Mouse (Mus musculus) heart, postnatal 4 days (tissue): ENCODE results near the gene Wipi2. TPM values are rescaled to one million over a fixed set of nuclear protein-coding genes. Genes with fewer than 3 reads are reported as not detected.
A peak's percentile ranks its signal among the peaks of the same experiment; 100 is the strongest.

Experiments
- DNase-seq: peaks from one replicate; pipeline ENCODE4 v3.0.0; 2021
- total RNA-seq, 2 experiments: library from RNA; stranded (reverse); gene quantifications; 2 replicates each; pipeline ENCODE4 v1.2.3; 2021

Gene Wipi2
- total RNA-seq, 2 experiments from 2014 or later, result 34.7 to 35.4 TPM

GRCm38 (mm10) chr5:142693738-142694430, 66.4 kb downstream of the Wipi2 start:
- no peak for DNase-seq

- DNase-seq, result peak; percentile 81
These were observed 67.3 kb downstream of the Wipi2 start for GRCm38 (mm10) chr5:142694627-142695340.

GRCm38 (mm10) chr5:142696258-142696657, 68.8 kb downstream of the Wipi2 start:
- no peak for DNase-seq

GRCm38 (mm10) chr5:142696865-142697264, 69.4 kb downstream of the Wipi2 start:
- no peak for DNase-seq

GRCm38 (mm10) chr5:142697742-142698141, 70.2 kb downstream of the Wipi2 start:
- no peak for DNase-seq

GRCm38 (mm10) chr5:142700842-142701589, 73.5 kb downstream of the Wipi2 start:
- DNase-seq, result no peak

DNA sequence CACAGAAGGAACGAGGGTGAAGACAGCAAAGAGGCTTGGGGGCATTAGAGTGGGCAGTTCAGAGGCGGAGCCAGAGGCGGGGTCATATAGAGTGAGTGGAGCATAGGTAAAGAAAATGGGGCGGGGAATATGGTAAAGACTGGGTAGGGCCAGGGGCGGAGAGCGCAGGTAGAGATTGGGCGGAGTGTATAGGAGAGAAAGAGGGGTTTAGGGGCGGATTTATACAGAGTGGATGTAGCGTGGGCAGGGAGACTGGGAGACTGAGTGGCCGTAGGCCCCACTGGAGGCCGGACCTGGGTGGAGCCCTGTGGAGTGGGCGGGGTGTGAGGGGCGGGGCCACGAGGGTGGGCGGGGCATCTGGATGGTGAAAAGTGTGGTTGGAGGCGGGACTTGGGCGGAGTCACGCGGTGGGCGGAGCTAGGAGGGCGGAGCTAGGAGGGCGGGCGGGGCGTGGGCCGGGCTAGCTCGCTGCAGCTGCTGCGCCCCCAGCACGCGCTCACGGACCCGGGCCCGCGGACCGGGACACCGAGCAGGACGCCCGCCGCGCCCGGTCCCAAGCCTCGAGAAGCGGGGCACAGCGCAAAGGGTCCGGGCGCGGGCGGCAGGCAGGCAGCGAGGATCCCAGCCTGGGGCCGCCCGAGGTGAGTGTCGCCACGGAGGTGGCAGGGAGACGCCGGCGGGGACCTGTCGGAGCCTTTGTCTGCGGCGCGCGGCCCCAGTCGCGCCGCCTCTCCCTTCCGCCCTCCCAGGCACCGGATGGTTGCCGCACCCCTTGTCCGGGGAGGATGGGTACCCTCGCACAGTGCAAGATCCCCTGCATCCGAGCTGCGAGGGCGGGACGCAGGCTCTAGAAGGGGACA, 74.4 kb downstream of the Wipi2 start:
- DNase-seq, result peak; percentile 39

- DNase-seq, result no peak
These were observed 75.1 kb downstream of the Wipi2 start for GRCm38 (mm10) chr5:142702511-142703138.

DNA sequence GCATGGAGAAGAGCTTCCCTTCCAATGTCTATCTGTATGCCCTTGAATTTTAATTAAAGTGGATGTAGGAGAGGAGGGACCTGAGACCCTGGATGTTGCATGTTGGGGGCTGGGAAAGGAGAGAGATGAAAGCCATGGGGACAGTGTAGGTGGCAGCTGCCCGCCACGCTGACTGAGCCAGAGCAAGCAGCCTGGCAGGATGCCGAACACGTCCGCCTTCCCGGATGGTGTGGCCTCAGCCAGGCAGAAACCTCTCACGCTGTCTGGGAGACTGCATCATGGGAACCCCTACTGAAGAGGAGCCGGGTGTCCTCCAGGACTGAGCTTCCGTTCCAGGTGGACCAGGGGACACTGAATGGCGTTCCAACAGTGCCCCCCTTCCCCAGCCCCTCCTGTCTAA, 76.1 kb downstream of the Wipi2 start:
- no peak for DNase-seq

GRCm38 (mm10) chr5:142707709-142708108, 80.2 kb downstream of the Wipi2 start:
- DNase-seq, result no peak

DNA sequence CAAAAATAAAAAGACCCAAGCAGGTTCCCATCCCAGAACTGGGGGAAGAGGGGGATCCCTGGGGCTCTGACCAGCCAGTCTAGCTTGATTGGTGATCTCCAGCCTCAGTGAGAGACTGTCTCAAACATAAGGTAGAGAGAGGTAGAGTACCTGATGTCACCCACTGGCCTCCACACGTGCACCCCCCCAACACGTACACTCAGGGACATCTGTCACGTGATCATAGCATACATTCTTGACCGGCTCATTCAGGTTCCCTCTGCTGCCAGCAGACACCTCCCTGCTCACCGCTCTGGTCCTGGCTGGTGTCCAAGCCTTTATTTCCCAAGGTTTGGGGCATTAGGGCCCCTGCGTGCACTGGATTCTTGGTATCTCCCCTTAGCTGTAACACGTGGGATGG, 81.9 kb downstream of the Wipi2 start:
- no peak for DNase-seq

GRCm38 (mm10) chr5:142712373-142712772, 84.9 kb downstream of the Wipi2 start:
- DNase-seq, result no peak

DNA sequence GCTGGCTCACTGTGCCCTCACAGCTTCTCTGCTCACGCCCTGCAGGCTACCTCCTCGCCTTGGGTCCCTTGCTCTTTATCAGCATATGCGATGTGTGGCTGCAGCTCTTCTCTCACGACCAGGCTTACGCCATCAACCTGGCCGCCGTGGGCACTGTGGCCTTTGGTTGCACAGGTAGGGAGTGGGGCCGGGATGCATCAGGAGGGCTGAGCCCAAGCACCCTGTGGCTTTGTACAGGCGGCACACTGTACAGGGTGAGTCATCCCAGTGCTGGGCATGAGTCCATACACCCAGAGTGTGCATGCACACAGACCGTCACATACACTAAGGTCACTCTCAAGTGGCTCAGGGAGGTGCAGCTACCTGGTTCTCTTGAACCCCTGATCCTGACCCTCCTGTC, 86.5 kb downstream of the Wipi2 start:
- no peak for DNase-seq

DNA sequence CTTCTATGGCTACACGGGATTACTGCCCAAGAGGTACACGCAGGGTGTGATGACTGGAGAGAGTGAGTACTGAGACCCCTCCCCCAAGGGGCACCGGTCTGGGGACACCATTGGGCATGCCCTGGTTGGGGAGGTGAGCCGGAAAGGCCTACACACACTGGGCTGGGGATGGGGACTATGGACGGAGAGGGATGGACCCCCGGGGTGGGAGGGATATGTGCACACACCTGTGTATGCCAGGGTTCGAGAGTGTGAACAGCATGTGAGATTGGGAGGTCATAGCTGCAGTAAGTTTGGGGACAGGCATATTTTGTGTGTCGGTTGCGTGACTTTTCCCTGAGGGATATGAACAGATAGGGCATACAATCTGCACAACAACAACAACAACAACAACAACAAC, 87.6 kb downstream of the Wipi2 start:
- no peak for DNase-seq

DNA sequence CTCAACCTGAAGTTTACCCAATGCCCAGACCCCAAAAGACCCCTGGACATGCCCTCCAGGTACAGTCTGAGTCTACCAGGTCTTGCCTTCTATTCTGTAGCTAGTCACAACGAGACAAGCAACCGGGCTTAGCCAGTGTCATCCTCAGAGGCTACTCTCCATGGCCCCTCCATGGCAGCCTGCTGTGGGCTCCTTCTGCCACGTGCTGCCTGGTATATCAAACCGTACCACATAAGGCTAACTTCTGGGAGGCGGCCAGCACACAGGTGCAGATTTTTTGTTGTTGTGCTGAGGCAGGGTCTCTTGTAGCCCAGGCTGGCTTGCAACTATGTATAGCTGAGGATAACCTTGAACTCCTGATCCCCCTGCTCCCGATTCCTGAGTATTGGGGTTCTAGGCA, 88.6 kb downstream of the Wipi2 start:
- DNase-seq, result no peak

DNA sequence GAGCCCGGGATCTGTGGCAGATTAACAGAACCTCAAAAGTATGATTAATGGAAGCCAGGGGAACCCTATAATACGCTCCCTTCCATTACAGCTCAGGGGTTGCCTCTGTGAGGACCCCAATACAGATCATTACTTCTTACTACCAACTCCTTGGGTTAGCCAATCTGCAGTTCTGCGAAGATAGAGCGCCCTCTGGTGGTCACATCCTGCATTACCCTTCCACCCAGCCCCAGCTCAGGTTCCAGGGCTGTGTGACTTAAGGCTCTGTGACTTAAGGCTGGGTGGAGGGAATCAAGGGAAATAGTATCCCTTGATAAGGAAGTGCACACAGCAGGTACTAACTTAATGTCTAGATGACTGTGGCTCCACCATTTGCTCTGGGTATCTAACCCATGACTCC, 90.5 kb downstream of the Wipi2 start:
- peak; percentile 88 for DNase-seq

DNA sequence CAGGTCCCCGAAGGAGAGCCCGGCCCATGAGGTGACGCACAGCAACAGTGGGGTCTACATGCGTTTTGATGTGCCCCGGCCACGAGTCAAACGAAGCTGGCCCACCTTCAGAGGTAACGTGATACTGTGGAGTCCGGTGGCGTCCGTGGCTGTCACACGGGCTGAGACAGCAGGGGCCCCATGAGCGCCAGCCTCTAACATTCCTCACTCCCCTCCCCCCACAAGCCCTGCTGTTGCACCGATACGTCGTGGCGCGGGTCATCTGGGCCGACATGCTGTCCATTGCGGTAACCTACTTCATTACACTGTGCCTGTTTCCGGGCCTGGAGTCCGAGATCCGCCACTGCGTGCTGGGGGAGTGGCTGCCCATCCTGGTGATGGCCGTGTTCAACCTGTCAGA, 91.0 kb downstream of the Wipi2 start:
- DNase-seq, result no peak

GRCm38 (mm10) chr5:142719897-142720296, 92.4 kb downstream of the Wipi2 start:
- DNase-seq, result no peak
